Mouse (Mus musculus): ENCODE results near the gene Hs2st1. TPM values are rescaled to one million over a fixed set of nuclear protein-coding genes. Genes with fewer than 3 reads are reported as not detected.

The Hs2st1 gene
- total RNA-seq, 2 experiments from 2014 or later = 7.5 to 13.2 TPM

DNA sequence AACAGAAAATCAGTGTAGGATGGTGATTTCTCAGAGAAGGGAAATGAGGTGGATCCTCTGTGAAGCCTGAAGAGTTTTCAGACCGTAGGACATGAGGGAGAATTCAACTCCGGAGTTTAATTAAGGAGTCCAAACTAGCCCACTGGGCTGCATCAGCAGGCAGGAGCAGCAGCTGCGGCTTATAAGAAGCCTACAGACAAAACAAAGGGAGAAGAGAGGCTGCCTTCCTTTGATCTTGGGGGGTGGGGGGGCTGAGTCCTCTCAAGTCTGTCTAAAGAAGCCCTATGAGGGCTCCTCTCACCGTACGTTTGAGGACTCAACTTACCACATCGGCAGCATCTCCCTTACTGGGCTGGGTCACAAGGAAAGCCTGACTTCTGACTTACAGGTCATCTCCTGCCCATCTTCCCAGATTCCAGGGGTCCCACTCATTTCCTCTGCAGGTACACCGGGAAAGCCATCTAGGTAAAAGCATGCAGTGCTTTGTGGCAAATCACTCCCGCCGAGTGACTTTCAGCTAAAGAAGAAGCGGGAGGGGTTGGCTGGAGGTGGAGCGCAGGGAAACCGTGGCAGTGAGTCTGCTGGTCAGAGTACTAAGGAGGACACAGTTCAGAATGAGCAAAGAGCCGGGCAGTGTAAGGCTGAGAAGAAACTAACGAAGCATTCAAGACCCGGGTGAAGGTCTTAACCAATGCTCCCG lies 13.2 kb downstream of the Hs2st1 start:
- no peak for ATAC-seq (replicated peaks; ENCODE audit: low FRiP score, poor library complexity, severe bottlenecking)

DNA sequence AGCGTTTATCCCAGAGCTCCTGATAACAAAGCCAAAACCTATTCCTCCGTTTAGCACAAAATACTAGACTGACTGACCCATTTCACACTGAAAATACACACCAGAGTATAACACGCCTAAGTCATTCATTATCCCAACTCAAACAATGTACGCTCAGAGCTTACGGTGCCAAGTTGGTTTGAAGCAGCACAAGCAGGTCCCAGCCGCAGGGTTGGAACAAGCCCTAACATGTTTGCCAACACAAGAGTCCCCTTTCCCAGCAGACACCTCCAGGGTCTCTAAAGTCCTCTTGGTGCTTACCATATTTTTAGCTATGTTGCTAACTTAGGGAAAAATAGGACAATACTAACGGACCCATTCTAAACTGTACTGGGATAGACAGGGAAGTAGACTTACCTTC lies 14.8 kb downstream of the Hs2st1 start:
- ATAC-seq (replicated peaks; ENCODE audit: low FRiP score, poor library complexity, severe bottlenecking) = no peak

DNA sequence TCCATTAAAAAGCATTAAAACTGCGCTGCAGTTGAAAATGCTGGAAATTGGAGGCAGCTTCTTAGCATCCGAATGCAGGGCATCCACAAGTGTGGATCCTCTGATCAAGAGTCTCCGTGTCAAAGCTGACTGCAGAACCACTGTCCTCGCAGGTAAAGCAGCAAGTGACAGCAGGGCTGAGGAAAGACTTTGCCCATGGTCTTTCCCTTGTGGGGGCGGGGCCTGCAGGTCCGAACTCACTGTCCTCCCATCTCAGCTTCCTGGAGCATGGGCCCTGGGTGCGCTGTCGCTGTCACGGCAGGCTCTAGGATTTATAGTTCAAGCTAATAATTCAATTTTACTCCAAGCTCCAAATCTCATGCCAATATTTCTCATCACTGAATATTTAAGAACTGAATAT lies 15.5 kb downstream of the Hs2st1 start:
- no peak for ATAC-seq (replicated peaks; ENCODE audit: low FRiP score, poor library complexity, severe bottlenecking)

DNA sequence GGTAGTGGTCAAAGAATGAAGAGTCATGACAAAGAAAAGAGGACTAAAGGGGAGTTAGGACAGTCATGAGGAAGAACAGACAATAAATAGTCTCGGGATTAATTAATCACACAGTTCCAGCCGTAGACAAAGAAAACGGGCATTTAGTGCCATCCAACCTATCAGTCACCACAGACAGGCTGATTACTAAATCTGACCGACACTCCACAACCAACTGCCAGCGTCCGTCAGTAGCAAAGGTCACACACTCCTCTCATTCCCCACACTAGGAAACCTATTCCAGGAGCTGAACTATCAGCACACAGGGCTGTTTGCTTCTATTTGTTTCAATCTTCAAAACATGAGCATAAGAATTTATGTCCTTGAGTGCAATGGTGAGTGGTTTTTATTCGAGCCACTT lies 16.0 kb downstream of the Hs2st1 start:
- no peak for ATAC-seq (replicated peaks; ENCODE audit: low FRiP score, poor library complexity, severe bottlenecking)

DNA sequence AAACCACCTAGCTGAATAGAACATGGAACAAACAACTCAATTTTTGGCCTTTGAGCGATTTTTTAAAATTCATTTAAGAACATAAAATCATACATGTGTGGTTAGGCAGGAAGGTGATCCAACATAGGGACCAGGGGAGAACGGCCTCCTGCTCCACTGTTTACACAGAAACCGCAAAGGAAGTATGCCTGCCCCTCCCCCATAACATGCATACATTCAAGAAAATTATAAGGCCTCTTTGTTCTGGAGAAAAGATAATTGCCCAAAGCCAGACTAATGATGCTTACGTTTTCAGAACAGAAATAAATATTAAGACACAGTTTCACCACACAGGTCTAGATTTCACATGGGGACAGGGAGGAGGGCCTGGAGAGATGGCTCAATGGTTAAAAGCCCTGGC lies 18.6 kb downstream of the Hs2st1 start:
- no peak for ATAC-seq (replicated peaks; ENCODE audit: low FRiP score, poor library complexity, severe bottlenecking)

DNA sequence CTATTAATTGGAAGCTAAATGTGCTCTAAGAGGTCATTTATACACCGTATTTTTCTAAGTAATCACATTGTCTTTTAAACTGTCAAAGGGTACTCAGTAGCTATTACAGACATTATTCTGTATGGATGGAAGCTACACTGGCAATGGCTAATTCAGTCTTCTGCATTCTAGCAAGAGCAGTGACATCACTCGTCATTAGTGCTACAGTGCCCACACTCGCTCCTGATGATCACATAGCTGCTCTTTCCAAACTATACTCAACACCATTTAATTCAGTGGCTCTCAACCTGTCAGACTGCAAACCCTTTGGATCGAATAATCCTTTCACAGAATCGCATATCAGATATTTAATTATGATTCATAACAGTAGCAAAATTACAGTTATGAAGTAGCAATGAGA lies 19.3 kb downstream of the Hs2st1 start:
- ATAC-seq (replicated peaks; ENCODE audit: low FRiP score, poor library complexity, severe bottlenecking) = no peak

DNA sequence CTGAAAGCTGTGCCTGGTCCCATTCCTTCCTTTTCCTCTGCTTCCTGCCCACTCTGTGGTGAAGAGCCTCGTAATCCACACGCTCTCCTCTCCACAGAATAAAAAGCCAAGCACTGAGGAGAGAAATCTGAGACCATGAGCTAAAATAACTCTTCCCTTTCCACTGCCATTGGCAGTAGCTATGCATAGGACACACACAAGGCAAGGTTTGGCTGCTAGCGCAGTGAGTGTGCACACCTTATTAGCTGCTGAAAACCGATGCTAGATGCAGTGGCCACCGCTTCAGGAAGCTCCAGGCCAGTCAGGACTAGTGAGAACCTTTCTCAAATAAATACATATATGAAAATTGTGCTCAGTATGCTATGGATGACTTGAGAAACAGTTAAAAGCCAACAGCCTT lies 19.9 kb downstream of the Hs2st1 start:
- no peak for ATAC-seq (replicated peaks; ENCODE audit: low FRiP score, poor library complexity, severe bottlenecking)

DNA sequence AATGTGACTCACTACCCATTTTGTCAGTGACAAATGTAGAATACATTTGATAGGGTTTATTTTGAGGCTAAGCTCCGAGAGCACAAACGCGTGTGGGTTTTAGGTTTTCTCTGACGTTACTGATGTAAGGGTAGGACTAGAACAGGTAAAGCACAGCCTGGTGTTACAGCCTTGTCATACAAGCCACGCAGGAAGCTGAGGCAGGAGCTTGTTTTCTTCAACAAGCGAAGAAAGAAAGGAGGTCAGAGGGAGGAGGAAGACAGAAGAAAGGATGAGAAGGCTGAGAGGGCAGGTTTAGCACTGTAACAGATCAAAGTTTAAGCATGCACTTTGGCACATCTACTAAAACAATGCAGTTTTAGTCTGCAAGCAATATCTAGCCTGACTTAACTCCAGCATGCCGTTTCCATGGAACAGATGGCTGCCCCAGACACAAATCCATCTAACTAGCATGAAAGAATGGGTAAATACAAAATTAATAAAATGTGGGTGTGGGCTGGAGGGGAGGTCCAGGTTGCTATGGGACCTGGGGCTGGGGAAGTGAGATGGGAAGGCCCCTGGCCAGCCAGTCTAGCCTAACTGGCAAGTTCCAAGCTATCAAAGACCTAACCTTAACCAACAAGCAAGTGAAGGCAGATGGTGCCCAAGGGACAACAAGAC lies 21.7 kb downstream of the Hs2st1 start:
- ATAC-seq (replicated peaks; ENCODE audit: low FRiP score, poor library complexity, severe bottlenecking) = no peak

DNA sequence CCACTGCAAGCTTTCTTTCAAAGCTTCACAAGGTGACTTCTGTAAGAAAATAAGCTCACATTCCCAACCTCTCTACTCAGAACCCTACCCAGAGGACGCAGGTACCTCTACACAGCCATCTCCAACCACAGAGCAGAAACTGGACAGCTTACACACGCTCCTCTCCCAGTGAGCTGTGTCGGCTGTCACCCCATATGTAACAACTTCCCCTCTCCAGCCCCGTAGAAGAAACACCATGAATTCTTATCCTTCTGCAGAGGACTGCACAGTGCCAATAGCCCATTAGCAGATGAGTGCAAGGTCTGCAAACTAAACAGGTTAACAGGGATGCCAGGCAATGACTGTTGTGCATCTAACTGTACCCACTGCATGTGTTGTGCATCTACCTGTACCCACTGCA lies 23.5 kb downstream of the Hs2st1 start:
- ATAC-seq (replicated peaks; ENCODE audit: low FRiP score, poor library complexity, severe bottlenecking) = no peak

DNA sequence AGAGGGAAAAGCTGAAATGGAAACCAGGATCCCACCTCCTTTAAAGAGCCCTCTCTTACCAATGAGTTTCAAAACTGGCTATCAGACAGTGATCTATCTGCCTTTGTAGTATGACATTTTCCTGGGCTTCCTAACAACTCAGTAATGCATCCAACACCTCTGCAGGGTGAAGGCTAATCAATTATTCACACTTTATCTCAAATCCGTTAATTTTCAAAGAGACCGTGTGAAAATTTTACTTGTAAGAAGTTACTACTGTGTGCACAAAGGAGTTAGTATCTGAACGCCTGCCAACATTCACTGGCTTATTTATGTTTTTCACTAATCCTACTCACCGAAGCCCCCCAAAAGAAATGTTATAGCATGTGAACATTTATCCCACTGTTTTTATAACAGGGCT lies 24.1 kb downstream of the Hs2st1 start:
- ATAC-seq (replicated peaks; ENCODE audit: low FRiP score, poor library complexity, severe bottlenecking) = no peak

DNA sequence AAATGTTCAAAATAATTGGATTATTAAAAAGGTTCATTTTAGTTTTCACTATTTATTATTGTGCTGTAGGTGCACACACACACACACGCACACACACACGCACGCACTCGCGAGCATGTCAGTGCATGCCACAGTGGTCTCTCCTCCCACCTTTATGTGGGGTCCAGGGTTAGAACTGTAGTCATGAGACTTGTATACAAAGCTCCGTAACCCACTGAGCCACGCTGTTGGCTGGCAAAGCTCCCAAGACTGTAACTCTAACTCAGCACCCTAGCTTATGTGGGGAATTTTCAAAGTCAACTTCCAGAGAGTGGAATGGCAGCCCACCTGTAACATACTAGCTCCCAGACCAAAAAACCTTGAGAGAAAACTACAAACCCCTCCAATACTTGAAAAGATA lies 24.8 kb downstream of the Hs2st1 start:
- ATAC-seq (replicated peaks; ENCODE audit: low FRiP score, poor library complexity, severe bottlenecking) = no peak

DNA sequence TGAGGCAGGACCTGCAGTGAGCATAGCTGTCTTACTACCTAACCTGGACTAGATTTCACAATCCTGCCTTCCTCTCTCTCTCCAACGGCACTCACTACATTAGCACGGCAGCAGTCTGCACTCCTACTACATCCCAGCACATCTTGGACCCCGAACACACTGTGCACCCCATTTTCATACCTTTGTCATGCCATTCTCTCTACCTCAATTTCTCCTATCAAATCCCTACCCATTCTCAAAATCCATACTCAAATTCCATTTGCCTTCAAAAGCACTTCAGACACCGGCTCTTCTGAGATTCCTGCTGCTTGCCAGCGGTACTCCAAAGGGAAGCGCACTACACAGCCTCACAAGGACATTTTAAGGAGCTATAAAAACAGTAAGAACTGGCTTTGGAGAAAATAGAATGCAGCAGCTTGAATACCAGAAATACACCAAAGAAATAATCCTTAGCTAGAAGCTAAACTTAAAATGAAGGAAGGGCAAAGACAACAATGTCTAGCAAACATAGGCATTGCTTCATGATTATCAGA lies 28.0 kb downstream of the Hs2st1 start:
- no peak for ATAC-seq (replicated peaks; ENCODE audit: low FRiP score, poor library complexity, severe bottlenecking)

DNA sequence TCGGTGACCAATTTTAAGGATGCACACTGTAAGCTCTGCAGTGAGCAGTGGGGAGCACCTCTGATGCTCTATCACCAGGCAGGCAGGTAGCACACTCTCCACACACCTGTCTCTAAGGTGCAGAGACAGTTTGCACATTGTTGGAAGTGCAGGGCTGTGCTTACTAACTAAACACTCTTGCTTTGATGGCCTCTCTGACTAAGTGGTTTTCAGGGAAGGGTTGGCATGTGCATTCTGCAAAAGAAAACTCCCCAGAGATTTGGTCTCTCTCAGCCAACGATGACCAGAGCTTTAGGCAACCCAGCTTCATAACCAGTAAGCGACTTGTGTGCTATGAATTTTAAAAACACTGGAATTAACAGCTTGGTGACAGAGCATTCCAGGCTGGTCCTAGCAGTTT lies 29.2 kb downstream of the Hs2st1 start:
- no peak for ATAC-seq (replicated peaks; ENCODE audit: low FRiP score, poor library complexity, severe bottlenecking)

DNA sequence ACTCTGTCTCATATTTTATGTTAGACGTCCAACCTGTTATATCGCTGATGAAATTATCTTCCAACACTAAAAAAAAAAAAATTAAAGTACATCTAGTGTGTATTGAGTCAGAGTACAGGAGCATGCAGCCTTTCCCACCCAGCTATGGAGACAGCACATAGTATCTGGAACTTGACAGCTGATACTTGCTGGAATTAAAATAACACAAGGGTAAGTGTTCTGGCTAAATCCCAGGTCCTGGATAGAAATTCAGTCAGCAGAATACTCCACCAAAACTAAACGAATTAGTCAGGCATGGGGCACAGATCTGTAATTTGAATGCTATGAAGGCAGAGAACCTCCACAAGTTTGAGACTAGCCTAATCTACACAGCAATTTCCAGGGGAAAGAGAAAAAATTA lies 30.9 kb downstream of the Hs2st1 start:
- no peak for ATAC-seq (replicated peaks; ENCODE audit: low FRiP score, poor library complexity, severe bottlenecking)

DNA sequence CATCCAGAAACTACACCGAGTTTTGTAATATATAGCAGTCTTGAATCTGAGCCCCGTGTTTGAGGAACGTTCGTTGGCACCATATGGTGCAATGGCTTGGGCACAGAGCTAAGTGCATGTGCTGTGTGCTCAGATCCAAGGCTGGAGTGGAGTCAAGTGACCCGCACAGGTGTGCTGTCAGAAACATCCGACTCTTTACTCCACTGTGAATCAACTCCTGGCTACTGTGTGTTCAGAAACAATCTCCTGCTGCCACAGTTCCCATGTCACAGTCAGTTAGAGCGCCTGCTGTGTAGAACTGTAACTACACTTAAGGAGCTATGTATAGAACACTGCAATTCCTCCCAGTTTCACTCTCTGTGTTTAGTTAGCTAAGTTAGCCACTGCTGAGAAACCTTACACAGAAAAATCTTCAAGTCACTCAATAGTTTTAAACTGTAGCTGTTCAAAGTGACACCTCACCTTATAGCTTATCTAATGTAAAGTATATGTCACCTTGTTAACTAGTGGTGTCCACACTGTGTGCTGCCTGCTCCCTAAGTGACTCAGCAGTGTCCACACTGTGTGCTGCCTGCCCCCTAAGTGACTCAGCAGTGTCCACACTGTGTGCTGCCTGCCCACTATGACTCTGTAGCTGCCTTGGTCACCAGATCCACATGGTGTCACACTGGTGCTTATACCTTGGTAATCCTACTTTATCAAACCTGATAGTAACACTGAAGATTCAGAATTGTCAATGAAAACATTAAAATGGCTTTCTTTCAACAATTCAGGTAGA lies 32.7 kb downstream of the Hs2st1 start:
- 0 out of 2 replicates have a peak, but pooled peaks have one; percentile 34 for ATAC-seq (replicated peaks; ENCODE audit: low FRiP score, poor library complexity, severe bottlenecking)

DNA sequence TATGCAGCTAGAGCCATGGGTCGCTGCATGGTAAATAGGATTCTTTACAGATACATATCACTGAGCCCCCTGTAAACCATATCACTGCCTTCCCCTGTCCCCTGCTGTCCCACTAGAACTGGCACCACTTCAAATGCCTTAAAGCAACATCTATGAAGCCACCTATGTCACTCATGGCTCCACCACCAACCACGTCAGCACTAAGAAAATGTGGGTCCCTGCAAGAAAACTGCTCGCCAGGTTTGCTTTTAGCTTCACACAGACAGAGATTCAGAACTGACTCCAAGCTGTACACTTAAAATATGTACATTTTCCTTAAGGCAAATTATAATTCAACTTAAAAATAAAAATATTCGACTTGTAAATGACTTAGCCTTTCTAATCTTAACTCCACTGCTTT lies 34.9 kb downstream of the Hs2st1 start:
- ATAC-seq (replicated peaks; ENCODE audit: low FRiP score, poor library complexity, severe bottlenecking) = no peak

DNA sequence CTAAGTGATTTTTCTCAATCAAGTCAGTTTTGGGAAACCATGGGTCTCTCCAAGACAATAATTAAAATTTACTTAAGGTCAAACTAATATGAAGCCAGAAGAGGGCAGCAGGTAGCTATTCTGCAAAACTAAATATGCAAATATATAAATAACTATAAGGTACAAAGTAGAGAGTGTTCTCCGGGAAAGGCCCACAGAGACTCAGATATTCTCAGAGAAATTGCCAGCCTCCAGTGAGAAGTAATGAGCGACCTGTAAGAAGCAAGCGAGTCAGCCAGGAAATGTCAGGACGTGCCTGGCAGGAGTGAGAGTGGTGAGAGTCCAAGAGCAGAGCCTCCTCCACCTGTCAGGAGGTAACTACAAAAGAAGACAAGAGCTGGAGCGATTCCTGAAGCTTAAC lies 39.0 kb downstream of the Hs2st1 start:
- no peak for ATAC-seq (replicated peaks; ENCODE audit: low FRiP score, poor library complexity, severe bottlenecking)

DNA sequence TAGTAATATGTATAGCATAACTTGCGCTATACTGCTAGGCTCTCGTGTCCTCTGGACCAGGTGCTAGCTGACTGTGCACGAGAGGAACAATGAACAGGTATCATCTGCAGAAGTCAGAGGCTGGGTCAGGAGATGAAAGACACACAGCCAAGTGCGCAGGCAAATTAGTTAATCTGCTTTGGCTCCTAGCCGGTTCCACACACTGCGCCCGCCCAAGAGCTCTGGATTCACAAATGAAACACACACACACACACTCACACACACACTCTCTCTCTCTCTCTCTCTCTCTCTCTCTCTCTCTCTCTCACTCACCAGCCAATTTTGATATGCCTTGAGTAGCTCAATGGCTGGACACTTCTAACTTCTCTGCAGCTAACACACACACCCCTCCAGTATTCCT lies 42.1 kb downstream of the Hs2st1 start:
- no peak for ATAC-seq (replicated peaks; ENCODE audit: low FRiP score, poor library complexity, severe bottlenecking)

DNA sequence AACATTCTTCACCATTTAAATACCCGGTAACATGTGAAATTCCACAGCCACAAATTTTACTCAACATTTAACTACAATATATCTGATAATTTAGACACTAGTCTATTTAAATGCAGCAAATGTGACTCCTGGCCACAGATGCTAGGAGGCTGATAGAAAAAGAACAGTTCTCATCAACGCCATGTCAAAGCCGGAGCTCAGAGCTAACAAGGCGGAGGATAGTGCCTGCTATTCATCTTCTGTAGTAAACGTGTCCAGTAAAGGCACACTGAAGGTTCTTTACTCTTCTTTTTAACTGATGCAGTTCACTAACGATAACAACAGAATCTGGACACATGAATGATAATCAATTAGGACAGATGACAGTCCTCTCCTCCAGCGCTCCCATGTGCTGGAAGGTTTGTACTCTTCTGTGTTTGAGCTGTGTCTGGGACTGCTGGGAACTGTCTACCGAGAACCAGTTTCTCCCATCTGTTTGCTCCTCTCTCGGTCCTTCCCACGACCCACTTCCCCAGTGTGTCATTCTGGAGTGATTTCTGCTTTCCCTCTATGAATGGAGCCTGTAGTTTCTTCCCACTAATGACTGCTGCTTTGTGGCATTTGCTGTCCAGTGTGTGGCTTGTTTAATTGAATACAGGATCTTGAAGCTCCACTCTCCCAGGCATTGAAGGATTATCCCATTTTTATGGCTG lies 50.3 kb downstream of the Hs2st1 start:
- ATAC-seq (replicated peaks; ENCODE audit: low FRiP score, poor library complexity, severe bottlenecking) = no peak

DNA sequence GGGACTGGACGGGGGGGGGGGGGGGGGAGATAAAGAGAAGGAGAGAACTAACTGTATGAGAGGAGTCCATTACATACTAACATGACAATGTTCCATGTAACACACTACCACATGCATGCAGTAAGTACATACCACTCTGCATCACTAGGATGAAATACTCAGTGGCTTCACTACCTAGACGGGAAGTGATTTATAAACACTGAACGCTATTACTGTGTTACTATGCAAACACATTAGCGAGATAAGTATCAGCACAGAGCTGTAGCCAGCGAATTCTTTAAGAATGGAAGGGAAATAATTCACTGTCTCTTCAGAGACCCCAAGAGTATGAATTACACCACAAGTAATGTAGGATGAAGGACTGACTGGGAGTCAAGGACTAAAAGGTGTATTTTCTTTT lies 51.1 kb downstream of the Hs2st1 start:
- no peak for ATAC-seq (replicated peaks; ENCODE audit: low FRiP score, poor library complexity, severe bottlenecking)

Data from erythroid progenitor cell, adult 5-6 weeks (primary cell).